ENCODE assay signal across 8 mouse cellular contexts in genomic region chr3:95653473-95654034, GRCm38 (mm10). TPM values are rescaled to one million over a fixed set of nuclear protein-coding genes. Genes with fewer than 3 reads are reported as not detected.
DNase-seq lines count a peak whose midpoint lies in the region; ATAC-seq and TF ChIP-seq lines count a peak whose summit lies in the region.

No protein-coding gene starts in this region.

- TF ChIP-seq POLR2A in spleen, adult 2 months (IDR thresholded peaks at IDR 0.05; ENCODE audit: low read depth, low read length), result no peak
- TF ChIP-seq POLR2A in lung, adult 2 months (IDR thresholded peaks at IDR 0.05; ENCODE audit: borderline replicate concordance, extremely low read depth, low read depth, low read length), result no peak

- H3K4me3 ChIP-seq in spleen, adult 2 months (ENCODE audit: extremely low read depth, insufficient read depth, insufficient read length), result no peak overlapping the region
- H3K4me3 ChIP-seq in lung, adult 2 months (replicated peaks; ENCODE audit: extremely low read depth, low read depth, low read length), result no peak overlapping the region

- H3K4me1 ChIP-seq in spleen, adult 2 months (ENCODE audit: control insufficient read depth, insufficient read depth, insufficient read length), result peaks cover 30% of the 10 kb centered on the region
- peaks cover 21% of the 10 kb centered on the region for H3K4me1 ChIP-seq in lung, adult 2 months (ENCODE audit: control insufficient read depth, insufficient read depth, low read length)

- no peak for TF ChIP-seq CTCF in spleen, adult 2 months (IDR thresholded peaks at IDR 0.05; ENCODE audit: extremely low read depth, insufficient read depth, insufficient read length, insufficient replicate concordance)
- no peak for TF ChIP-seq CTCF in lung, adult 2 months (IDR thresholded peaks at IDR 0.05; ENCODE audit: insufficient read depth, low read length)

- peak overlapping the region; percentile 98 for H3K27ac ChIP-seq in spleen, adult 2 months (ENCODE audit: insufficient read depth, low read length)

- WGBS in spleen, adult 2 months, result 48% methylated on average over 11 of the region's 11 CpGs
- WGBS in lung, adult 2 months, result 30% methylated on average over 11 of the region's 11 CpGs

- no peaks in the 10 kb centered on the region for H3K27me3 ChIP-seq in spleen, adult 2 months (ENCODE audit: control insufficient read depth, insufficient read depth, low read length)

- peak; percentile 34 for DNase-seq in adrenal gland, postnatal 14 days
- DNase-seq in adrenal gland, adult 18-20 months (ENCODE audit: low spot score in 2 of 2), result no peak
- peak in 1 of 2 experiments; percentile 51 for DNase-seq in spleen, adult 2 months (ENCODE audit: low read depth in 1 of 2, low spot score in 2 of 2)
- DNase-seq in spleen, postnatal 14 days (ENCODE audit: low spot score in 2 of 2), result no peak
- DNase-seq in lung, adult 2 months, result peak; percentile 57
- no peak for DNase-seq in cerebellum, postnatal 36 days
- no peak for DNase-seq in thymus, postnatal 10 days (ENCODE audit: low spot score in 2 of 2)

- ATAC-seq in megakaryocyte-erythroid progenitor cell, adult 5-6 weeks (replicated peaks; ENCODE audit: low FRiP score, low TSS enrichment, poor library complexity, severe bottlenecking), result no peak

- no peaks in the 10 kb centered on the region for H3K36me3 ChIP-seq in spleen, adult 2 months (ENCODE audit: control insufficient read depth, insufficient read depth, low read length)

RNA-seq across cellular contexts. Expression of gene Mcl1, which starts 5.0 kb away (rescaled TPM):
- total RNA-seq in adrenal gland, postnatal 14 days (2021), result 151 and 187 TPM in 2 replicates
- 100 to 1,000 TPM; 138 to 228 TPM for total RNA-seq in adrenal gland, adult 18-20 months (2021)
- 169 and 276 TPM in 2 replicates for polyA plus RNA-seq in spleen, adult 2 months (2012; rRNA removed)
- polyA plus RNA-seq in lung, adult 2 months (2012; rRNA removed), result 89.2 and 178 TPM in 2 replicates
- total RNA-seq in megakaryocyte-erythroid progenitor cell, adult 5-6 weeks (2014; fragmentation: Nextera tagmentation), result 76.0 and 78.6 TPM in 2 replicates
- total RNA-seq in megakaryocyte-erythroid progenitor cell, adult 5-6 weeks (2017), result 107 and 132 TPM in 2 replicates

RNA-seq across cellular contexts. Expression of gene Ensa, which starts 28.8 kb away (rescaled TPM):
- total RNA-seq in adrenal gland, postnatal 14 days (2021), result 72.6 and 74.5 TPM in 2 replicates
- 100 to 1,000 TPM in 1 of 2 experiments, 10 to 100 TPM in 1; 92.9 to 105 TPM for total RNA-seq in adrenal gland, adult 18-20 months (2021)
- 8.3 and 10.4 TPM in 2 replicates for polyA plus RNA-seq in spleen, adult 2 months (2012; rRNA removed)
- polyA plus RNA-seq in lung, adult 2 months (2012; rRNA removed), result 9.3 and 15.7 TPM in 2 replicates
- 38.7 and 39.4 TPM in 2 replicates for total RNA-seq in megakaryocyte-erythroid progenitor cell, adult 5-6 weeks (2014; fragmentation: Nextera tagmentation)
- total RNA-seq in megakaryocyte-erythroid progenitor cell, adult 5-6 weeks (2017), result 64.8 and 65.4 TPM in 2 replicates

RNA-seq across cellular contexts. Expression of gene Adamtsl4, which starts 34.2 kb away (rescaled TPM):
- total RNA-seq in adrenal gland, postnatal 14 days (2021), result 6.6 and 8.4 TPM in 2 replicates
- total RNA-seq in adrenal gland, adult 18-20 months (2021), result 10 to 100 TPM in 1 of 2 experiments, 1 to 10 TPM in 1; 8.6 to 10.1 TPM
- 7.9 and 8.1 TPM in 2 replicates for polyA plus RNA-seq in spleen, adult 2 months (2012; rRNA removed)
- 51.3 and 52.3 TPM in 2 replicates for polyA plus RNA-seq in lung, adult 2 months (2012; rRNA removed)
- total RNA-seq in megakaryocyte-erythroid progenitor cell, adult 5-6 weeks (2014; fragmentation: Nextera tagmentation), result 0.20 TPM in 1 of 2 replicates, not detected in the other
- total RNA-seq in megakaryocyte-erythroid progenitor cell, adult 5-6 weeks (2017), result not detected in 2 replicates

Comparison
In these comparisons a context has a peak if more than half of its experiments do, and no peak if none do; other contexts are left out.
1. DNase-seq: peak in adrenal gland, postnatal 14 days (single experiment) and lung, adult 2 months (single experiment); none in adrenal gland, adult 18-20 months (0 of 2), spleen, postnatal 14 days (0 of 2), cerebellum, postnatal 36 days (0 of 2) and thymus, postnatal 10 days (0 of 2).